Mouse (Mus musculus) CH12.LX (cell line): Measurements from ENCODE around the gene Man2a1. TPM values are rescaled to one million over a fixed set of nuclear protein-coding genes. Genes with fewer than 3 reads are reported as not detected.

Experiments
- DNase-seq: peaks from one replicate; pipeline ENCODE4 v3.0.0-alpha.2; 2013; ENCODE audit errors: extremely low read depth
- H3K27ac ChIP-seq: 2 replicates; pipeline ENCODE4 v1.5.1; 2012; ENCODE audit warnings: low read depth, mild to moderate bottlenecking, control low read depth, moderate library complexity; ENCODE audit not compliant: insufficient read depth
- H3K27me3 ChIP-seq: replicated peaks from 2 replicates; pipeline ENCODE3; 2012; ENCODE audit warnings: inconsistent platforms
- H3K36me3 ChIP-seq, 2 experiments: replicated peaks in 1 of 2; 2 replicates each; pipeline versions ENCODE3 to v1.6.1; 2012; ENCODE audit warnings: inconsistent platforms in 1 of 2, low read length in 1 of 2, mild to moderate bottlenecking in 1 of 2, mixed read lengths in 1 of 2, moderate library complexity in 1 of 2; ENCODE audit not compliant: control insufficient read depth in 1 of 2, insufficient read depth in 1 of 2
- H3K4me1 ChIP-seq, 2 experiments: 2 replicates each; pipeline ENCODE4 v1.6.1; 2012; ENCODE audit warnings: inconsistent platforms in 1 of 2, moderate library complexity in 1 of 2; ENCODE audit not compliant: insufficient read depth in 2 of 2, control insufficient read depth in 1 of 2
- H3K4me2 ChIP-seq: 2 replicates; pipeline ENCODE4 v1.6.1; 2012; ENCODE audit warnings: low read depth, mild to moderate bottlenecking, control low read depth; ENCODE audit not compliant: poor library complexity, insufficient read depth, severe bottlenecking
- H3K4me3 ChIP-seq, 3 experiments: fragments of 150-350 bp in 1 of 3; sonication (generic) in 1 of 3; replicated peaks in 1 of 3; 2 replicates each; pipeline versions ENCODE3 to v1.5.1; 2011 to 2012; ENCODE audit warnings: low read depth in 2 of 3, low read length in 2 of 3, mild to moderate bottlenecking in 2 of 3, moderate library complexity in 2 of 3, control low read depth in 1 of 3, improper control_type of control experiment in 1 of 3, inconsistent platforms in 1 of 3, mixed read lengths in 1 of 3; ENCODE audit not compliant: poor library complexity in 1 of 3
- H3K79me2 ChIP-seq: replicated peaks from 2 replicates; pipeline ENCODE4 v1.6.1; 2012; ENCODE audit warnings: mild to moderate bottlenecking, moderate library complexity; ENCODE audit not compliant: control insufficient read depth, poor library complexity, insufficient read depth, severe bottlenecking; ENCODE audit errors: extremely low read depth
- H3K9ac ChIP-seq: 2 replicates; pipeline ENCODE4 v1.6.1; 2012; ENCODE audit warnings: low read depth, mild to moderate bottlenecking, control low read depth, moderate library complexity; ENCODE audit not compliant: insufficient read depth
- H3K9me3 ChIP-seq: replicated peaks from 2 replicates; pipeline ENCODE3; 2012; ENCODE audit warnings: low read length, inconsistent platforms, mixed read lengths
- BHLHE40 ChIP-seq: IDR thresholded peaks from 2 replicates; pipeline ENCODE4 v1.6.1; 2011; ENCODE audit warnings: mild to moderate bottlenecking, low read depth, low read length, improper control_type of control experiment
- CHD1 ChIP-seq: IDR thresholded peaks from 2 replicates; pipeline ENCODE4 v1.6.1; 2012; ENCODE audit warnings: low read depth, low read length, improper control_type of control experiment, inconsistent platforms
- CHD2 ChIP-seq: IDR thresholded peaks from 2 replicates; pipeline ENCODE4 v1.6.1; 2011; ENCODE audit warnings: low read length, improper control_type of control experiment
- CTCF ChIP-seq, 2 experiments: IDR thresholded peaks in 1 of 2; conservative IDR thresholded peaks in 1 of 2; 2 replicates each; pipeline ENCODE4 v1.5.1; 2011 to 2012; ENCODE audit warnings: low read depth in 2 of 2, low read length in 2 of 2, improper control_type of control experiment in 1 of 2, inconsistent platforms in 1 of 2, mild to moderate bottlenecking in 1 of 2, moderate library complexity in 1 of 2
- E2F4 ChIP-seq: IDR thresholded peaks from 2 replicates; pipeline ENCODE4 v1.6.1; 2011; ENCODE audit warnings: low read depth, low read length, improper control_type of control experiment; ENCODE audit not compliant: insufficient replicate concordance
- EP300 ChIP-seq: IDR thresholded peaks from 2 replicates; pipeline ENCODE4 v1.6.1; 2011; ENCODE audit warnings: low read length, improper control_type of control experiment
- ETS1 ChIP-seq: conservative IDR thresholded peaks from 2 replicates; pipeline ENCODE4 v1.6.1; 2012; ENCODE audit warnings: low read depth, mild to moderate bottlenecking, inconsistent platforms, low read length, improper control_type of control experiment, moderate library complexity
- HCFC1 ChIP-seq: IDR thresholded peaks from 2 replicates; pipeline ENCODE4 v1.6.1; 2012; ENCODE audit warnings: low read depth, mild to moderate bottlenecking, inconsistent platforms, low read length, improper control_type of control experiment
- IRF4 ChIP-seq: IDR thresholded peaks from 2 replicates; pipeline ENCODE4 v1.6.1; 2014; ENCODE audit warnings: low read depth, mild to moderate bottlenecking, inconsistent platforms, low read length, improper control_type of control experiment
- JUN ChIP-seq: IDR thresholded peaks from 2 replicates; pipeline ENCODE4 v1.6.1; 2011; ENCODE audit warnings: low read depth, mild to moderate bottlenecking, low read length, improper control_type of control experiment, moderate library complexity; ENCODE audit not compliant: insufficient read depth
- JUND ChIP-seq: conservative IDR thresholded peaks from 2 replicates; pipeline ENCODE4 v1.6.1; 2011; ENCODE audit warnings: low read depth, low read length, improper control_type of control experiment
- MAFK ChIP-seq: IDR thresholded peaks from 2 replicates; pipeline ENCODE4 v1.6.1; 2011; ENCODE audit warnings: low read length, improper control_type of control experiment; ENCODE audit not compliant: insufficient replicate concordance
- MAX ChIP-seq: IDR thresholded peaks from 2 replicates; pipeline ENCODE4 v1.6.1; 2011; ENCODE audit warnings: low read length, improper control_type of control experiment
- MAZ ChIP-seq: IDR thresholded peaks from 2 replicates; pipeline ENCODE4 v1.6.1; 2012; ENCODE audit warnings: low read depth, mild to moderate bottlenecking, inconsistent platforms, low read length, improper control_type of control experiment, moderate library complexity
- MEF2A ChIP-seq: IDR thresholded peaks from 2 replicates; pipeline ENCODE4 v1.6.1; 2014; ENCODE audit warnings: low read depth, mild to moderate bottlenecking, inconsistent platforms, low read length, improper control_type of control experiment, borderline replicate concordance
- MXI1 ChIP-seq: IDR thresholded peaks from 2 replicates; pipeline ENCODE4 v1.6.1; 2011; ENCODE audit warnings: mild to moderate bottlenecking, low read depth, low read length, improper control_type of control experiment
- MYC ChIP-seq: IDR thresholded peaks from 2 replicates; pipeline ENCODE4 v1.6.1; 2011; ENCODE audit warnings: low read depth, mild to moderate bottlenecking, improper control_type of control experiment, low read length
- PAX5 ChIP-seq: IDR thresholded peaks from 2 replicates; pipeline ENCODE4 v1.6.1; 2012; ENCODE audit warnings: low read length, inconsistent platforms, mixed read lengths
- POLR2AphosphoS2 ChIP-seq: IDR thresholded peaks from 2 replicates; pipeline ENCODE4 v1.6.1; 2011; ENCODE audit warnings: low read depth, low read length, improper control_type of control experiment
- RAD21 ChIP-seq: IDR thresholded peaks from 2 replicates; pipeline ENCODE4 v1.6.1; 2011; ENCODE audit warnings: low read depth, mild to moderate bottlenecking, low read length, improper control_type of control experiment, moderate library complexity
- RCOR1 ChIP-seq: conservative IDR thresholded peaks from 2 replicates; pipeline ENCODE4 v1.6.1; 2012; ENCODE audit warnings: low read depth, mild to moderate bottlenecking, inconsistent platforms, low read length, improper control_type of control experiment
- SIN3A ChIP-seq: IDR thresholded peaks from 2 replicates; pipeline ENCODE4 v1.6.1; 2012; ENCODE audit warnings: low read length, improper control_type of control experiment, inconsistent platforms
- SMC3 ChIP-seq: IDR thresholded peaks from 2 replicates; pipeline ENCODE4 v1.6.1; 2011; ENCODE audit warnings: low read depth, low read length, improper control_type of control experiment
- TBP ChIP-seq: conservative IDR thresholded peaks from 2 replicates; pipeline ENCODE4 v1.6.1; 2011; ENCODE audit warnings: low read depth, low read length, improper control_type of control experiment
- TCF12 ChIP-seq: IDR thresholded peaks from 2 replicates; pipeline ENCODE4 v1.6.1; 2014; ENCODE audit warnings: low read depth, mild to moderate bottlenecking, inconsistent platforms, low read length, improper control_type of control experiment
- USF1 ChIP-seq: IDR thresholded peaks from 2 replicates; pipeline ENCODE4 v1.6.1; 2014; ENCODE audit warnings: low read depth, mild to moderate bottlenecking, inconsistent platforms, low read length, improper control_type of control experiment
- USF2 ChIP-seq: conservative IDR thresholded peaks from 2 replicates; pipeline ENCODE4 v1.6.1; 2011; ENCODE audit warnings: low read depth, low read length, improper control_type of control experiment
- dilution Hi-C: fragments of 300-500 bp; cut with MboI; formaldehyde crosslinking; loops from 2 replicates; pipeline ENCODE4 v1.14.3; 2020; ENCODE audit warnings: low sequenced_read_pairs; ENCODE audit not compliant: extremely low pct_unique_long_range_greater_than_20kb, extremely low pct_ligation_motif_present
- in situ Hi-C: fragments of 300-500 bp; cut with MboI; formaldehyde crosslinking; loops from 3 replicates; pipeline ENCODE4 v1.14.3; 2019; ENCODE audit warnings: low sequenced_read_pairs, low pct_ligation_motif_present, low pct_unique_long_range_greater_than_20kb, mixed read lengths
- polyA plus RNA-seq: library from polyadenylated mRNA; unstranded; fragments of >175 nt; gene quantifications from 2 replicates; pipeline ENCODE4 v1.2.1, GENCODE M21; 2012; ENCODE audit warnings: low read depth; ENCODE audit not compliant: insufficient read length
- total RNA-seq, 2 experiments: library from RNA; depleted of rRNA; stranded (reverse); fragments of 300-350 nt in 1 of 2; fragments of >200 nt in 1 of 2; gene quantifications; 2 replicates each; pipeline ENCODE4 v1.2.3; 2012 to 2014

The Man2a1 gene
- total and polyA plus RNA-seq, 3 experiments: 7.9 to 15.4 (median 11.9) TPM

DNA sequence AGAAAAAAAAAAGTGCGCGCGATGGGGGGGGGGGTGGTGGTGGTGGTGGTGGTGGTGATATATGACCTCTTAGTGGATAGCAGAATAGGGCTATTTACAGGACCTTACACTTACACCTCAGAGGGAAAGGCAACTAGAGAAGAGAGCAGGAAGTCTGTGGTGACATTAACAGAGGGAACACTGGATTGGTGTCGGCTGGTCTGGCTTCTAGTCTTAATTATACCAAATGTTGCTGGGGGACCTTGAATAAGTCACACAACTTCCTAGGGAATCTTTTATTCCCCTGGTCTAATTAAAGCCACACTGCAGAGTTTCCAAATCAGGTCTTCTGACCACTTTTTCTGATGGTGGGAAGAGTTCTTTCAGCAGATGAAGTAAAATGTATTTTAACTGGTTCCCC is 163.0 kb downstream of the Man2a1 start:
- Histone ChIP-seq H3K4me1 (peaks cover 11 to 36% of the 10 kb centered on the region in 2 experiments), H3K27ac (no peak overlapping the region), H3K79me2 (no peaks in the 10 kb centered on the region), H3K4me3 (no peak overlapping the region), H3K9ac (no peak overlapping the region), H3K9me3 (no peaks in the 10 kb centered on the region), H3K36me3 (no peaks in the 10 kb centered on the region), H3K4me2 (no peak overlapping the region), H3K27me3 (no peaks in the 10 kb centered on the region)
- no peak for DNase-seq
- in situ Hi-C loops: no loop called here
- TF ChIP-seq EP300: no peak
- TF ChIP-seq IRF4: no peak
- no peak for TF ChIP-seq MAZ
- TF ChIP-seq CHD1: no peak
- TF ChIP-seq E2F4: no peak
- TF ChIP-seq RCOR1: no peak
- TF ChIP-seq MAX: no peak
- no peak for TF ChIP-seq USF2
- TF ChIP-seq PAX5: no peak
- TF ChIP-seq POLR2AphosphoS2: no peak
- dilution Hi-C loops: no loop called here

- DNase-seq: peak; percentile 75
- no peaks in the 10 kb centered on the region for H3K9me3 ChIP-seq
- no peaks in the 10 kb centered on the region for H3K79me2 ChIP-seq
- TF ChIP-seq MYC (peak; percentile 77), CHD2 (peak; percentile 55; the same call in 1 of the 2 replicates), HCFC1 (no peak), CTCF (conservative IDR thresholded peaks at IDR 0.05 in 1 of 2, IDR thresholded peaks at IDR 0.05 in 1 of 2; ENCODE audit: low read depth in 2 of 2, low read length in 2 of 2) (peak in 1 of 2 experiments; percentile 51; a peak in 2 of 4 replicates), CHD1 (no peak), IRF4 (peak; percentile 93), SIN3A (peak; percentile 51; the same call in 1 of the 2 replicates), MXI1 (peak; percentile 46; the same call in 1 of the 2 replicates), USF1 (no peak), MEF2A (peak; percentile 95), JUN (peak; percentile 78), MAFK (peak; percentile 59; the same call in 1 of the 2 replicates), SMC3 (peak; percentile 41), RAD21 (peak; percentile 64), EP300 (peak; percentile 96), TCF12 (peak; percentile 90), ETS1 (peak; percentile 66; the same call in 1 of the 2 replicates), BHLHE40 (peak; percentile 66; the same call in 1 of the 2 replicates), TBP (no peak), MAX (peak; percentile 64; the same call in 1 of the 2 replicates), JUND (peak; percentile 89)
- TF ChIP-seq, all 38 proteins: peak for 17
- dilution Hi-C loops (no loop called here), in situ Hi-C loops (no loop called here)
- Histone ChIP-seq H3K27me3 (no peaks in the 10 kb centered on the region), H3K9ac (no peak overlapping the region), H3K4me3 (no peak overlapping the region), H3K36me3 (no peaks in the 10 kb centered on the region), H3K27ac (peak overlapping the region; percentile 6; the same call in 1 of the 2 replicates), H3K4me2 (0 out of 2 replicates have a peak overlapping the region, but pooled peaks have one; percentile 47), H3K4me1 (peaks cover 11 to 36% of the 10 kb centered on the region in 2 experiments)
These were observed 163.9 kb downstream of the Man2a1 start for GRCm38 (mm10) chr17:64764175-64765122.
